Mouse (Mus musculus): ENCODE results near the gene Limch1.

The Limch1 gene

GRCm38 (mm10) chr5:67097106-67098050 lies 351.8 kb downstream of the Limch1 start:
- DNase-seq (ENCODE audit: extremely low read depth, insufficient read length, low spot score) = no peak

DNA sequence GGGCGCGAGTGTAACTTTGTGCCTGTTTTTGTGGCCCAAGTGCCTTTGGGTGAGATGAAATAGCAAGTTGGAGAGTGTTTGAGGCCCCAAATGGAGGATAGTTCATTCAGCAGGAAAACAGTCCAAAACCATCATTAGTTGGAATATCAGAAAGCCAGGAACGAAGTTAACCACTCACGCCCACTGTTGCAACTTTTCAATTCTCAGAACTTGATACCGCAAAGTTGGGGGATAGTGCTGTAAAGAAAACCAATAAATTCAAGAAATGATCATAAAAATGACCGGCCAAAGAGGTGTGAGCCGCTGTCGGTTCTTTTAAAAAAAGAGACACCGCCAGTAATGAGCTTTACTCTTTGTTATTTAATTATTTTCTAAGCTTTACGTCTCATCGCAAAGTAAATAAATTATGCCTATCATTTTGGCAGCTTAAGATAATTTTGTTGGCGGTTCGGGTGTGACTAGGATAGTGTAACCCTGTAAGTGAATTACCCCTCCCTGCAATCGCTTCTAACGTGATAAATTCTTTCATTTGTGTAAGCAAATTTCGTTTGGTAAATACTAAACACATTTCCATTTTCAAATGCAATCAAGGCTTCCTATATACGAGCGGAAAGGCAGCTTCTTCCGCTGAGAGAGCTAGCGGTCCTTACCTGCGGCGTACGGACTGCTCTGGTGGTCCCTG lies 352.6 kb downstream of the Limch1 start:
- DNase-seq (ENCODE audit: extremely low read depth, insufficient read length, low spot score) = no peak

DNA sequence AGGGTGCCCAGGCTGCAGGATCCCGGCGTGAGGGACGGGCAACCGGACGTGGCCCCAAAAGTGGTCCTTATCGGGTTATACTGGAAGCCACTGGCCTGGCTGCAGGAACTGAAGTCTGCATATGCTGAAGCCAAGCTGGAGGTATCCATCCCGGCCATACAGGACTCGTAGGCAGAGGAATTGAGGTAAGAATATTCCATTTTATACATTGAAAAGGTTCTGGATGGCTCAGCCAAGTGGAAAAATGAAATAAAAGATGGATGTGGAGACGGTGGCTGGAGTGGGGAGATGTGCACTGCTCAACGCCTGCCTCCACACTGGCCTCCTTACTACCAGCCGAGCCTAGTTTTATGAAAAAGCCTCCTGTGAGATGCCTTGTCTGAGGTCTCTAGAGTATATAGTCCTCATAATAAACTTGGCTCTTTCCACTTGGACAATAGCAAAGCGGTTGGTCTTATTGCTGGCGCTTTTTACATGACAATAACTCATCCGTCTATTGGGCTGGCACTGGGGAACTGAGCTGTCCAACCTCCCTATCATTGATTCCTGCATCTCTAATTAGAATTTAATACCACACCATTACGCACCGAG lies 353.2 kb downstream of the Limch1 start, which contains the start of gene Phox2b:
Phox2b (minus strand) TSS at position 569 of the 591 bp plus-strand sequence.
- DNase-seq (ENCODE audit: extremely low read depth, insufficient read length, low spot score) = no peak

GRCm38 (mm10) chr5:67099393-67100271 lies 354.0 kb downstream of the Limch1 start:
- DNase-seq (ENCODE audit: extremely low read depth, insufficient read length, low spot score) = no peak

DNA sequence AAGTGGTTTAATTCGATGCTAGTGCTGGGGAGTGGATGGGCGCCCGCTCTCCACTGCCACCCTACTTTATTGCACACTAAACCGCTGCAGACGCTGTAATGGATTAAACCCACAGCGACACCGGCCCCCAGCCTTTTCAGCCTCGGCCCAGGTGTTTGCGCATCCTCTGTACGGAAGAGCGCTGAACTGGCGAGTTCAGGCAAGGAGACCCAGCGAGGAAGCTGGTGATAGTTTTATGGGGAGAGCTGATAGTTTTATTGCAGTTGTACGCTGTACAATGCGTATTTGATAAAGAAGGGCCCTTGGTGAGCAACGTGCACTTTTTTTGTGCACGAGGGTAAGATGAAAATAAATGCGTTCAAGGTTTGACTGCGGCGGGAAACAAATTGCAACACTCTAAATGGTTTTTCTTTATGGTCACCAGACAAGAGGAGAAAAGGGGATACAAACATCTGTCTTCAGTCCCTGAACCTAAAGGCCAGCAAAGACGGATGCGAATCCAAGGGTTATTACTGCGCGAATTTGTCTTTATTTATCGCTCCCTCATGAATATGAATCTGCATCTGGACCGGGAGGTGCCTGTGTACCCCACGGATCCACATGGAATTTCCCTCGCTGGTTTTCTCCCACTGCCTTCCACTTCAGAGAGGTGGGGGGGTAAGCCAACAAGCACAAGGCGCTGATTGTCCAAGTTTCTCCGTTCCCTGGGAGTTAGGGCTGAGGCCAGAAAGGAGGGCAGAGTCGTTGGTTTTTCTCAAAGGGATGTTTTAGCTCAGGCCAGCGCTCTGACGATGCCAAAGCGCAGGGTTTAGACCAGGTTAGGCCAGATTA lies 355.2 kb downstream of the Limch1 start:
- no peak for DNase-seq (ENCODE audit: extremely low read depth, insufficient read length, low spot score)

DNA sequence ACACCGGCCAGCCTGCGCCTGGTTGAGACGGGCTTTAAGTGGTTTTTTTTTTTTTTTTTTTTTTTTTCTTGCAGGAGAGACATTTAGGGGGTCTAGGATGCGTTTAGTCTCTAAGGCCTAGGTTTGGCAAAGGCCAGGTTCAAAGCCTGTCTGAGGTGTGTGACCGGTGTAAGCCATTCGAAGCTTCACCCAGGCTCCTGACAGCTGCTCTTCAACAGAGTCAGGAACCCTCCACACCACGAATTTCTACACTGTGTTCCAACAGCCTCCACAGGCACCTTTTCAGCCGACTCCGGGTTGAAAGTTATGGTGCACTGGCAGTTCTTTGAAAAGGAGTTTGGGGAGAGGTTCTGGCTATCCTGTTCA lies 355.8 kb downstream of the Limch1 start:
- no peak for DNase-seq (ENCODE audit: extremely low read depth, insufficient read length, low spot score)

GRCm38 (mm10) chr5:67101793-67102600 lies 356.4 kb downstream of the Limch1 start:
- no peak for DNase-seq (ENCODE audit: extremely low read depth, insufficient read length, low spot score)

DNA sequence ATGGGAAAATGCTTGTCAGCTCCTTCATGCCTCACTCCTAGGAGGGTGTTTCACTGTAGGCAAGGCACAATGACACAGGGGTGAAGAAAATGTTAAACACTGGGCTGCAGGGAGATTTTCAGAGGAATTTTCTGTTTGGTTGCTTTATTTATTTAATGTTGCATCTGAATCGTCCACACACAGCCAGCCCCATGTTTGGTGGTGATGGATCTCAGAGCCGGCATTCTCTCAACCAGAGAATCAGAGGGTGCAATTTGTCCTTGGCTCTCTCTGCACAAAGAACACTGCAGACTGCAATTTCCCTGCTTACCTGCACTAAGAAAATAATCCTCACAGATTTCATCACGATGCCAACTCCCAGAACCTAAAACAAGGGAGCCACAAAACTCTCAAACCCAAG lies 357.4 kb downstream of the Limch1 start:
- no peak for DNase-seq (ENCODE audit: extremely low read depth, insufficient read length, low spot score)

DNA sequence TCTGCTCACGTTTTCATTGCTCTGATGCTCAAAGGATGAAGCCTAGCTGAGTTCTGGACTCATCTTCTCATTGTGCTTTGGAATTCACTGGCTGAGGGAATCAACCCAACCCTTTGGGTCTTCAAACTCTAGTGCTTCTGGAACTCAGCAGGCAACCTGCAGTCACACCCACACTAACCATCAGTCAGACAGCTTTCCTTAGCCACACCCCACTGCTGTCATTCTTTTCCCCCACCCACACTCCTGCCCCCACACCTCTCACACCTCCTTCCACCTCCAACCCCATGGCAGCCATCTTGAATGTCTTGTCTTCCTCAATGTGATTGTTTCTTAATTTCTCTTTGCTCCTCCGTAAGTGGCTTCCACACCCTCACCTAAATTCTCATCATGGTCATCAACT lies 360.6 kb downstream of the Limch1 start:
- no peak for DNase-seq (ENCODE audit: extremely low read depth, insufficient read length, low spot score)

Data from 3134 (cell line).